ENCODE assay signal across 14 mouse cellular contexts in genomic region chrX:133683961-133684360, GRCm38 (mm10). TPM values are rescaled to one million over a fixed set of nuclear protein-coding genes. Genes with fewer than 3 reads are reported as not detected.
DNase-seq lines count a peak whose midpoint lies in the region; ATAC-seq and TF ChIP-seq lines count a peak whose summit lies in the region.
"Had no signal": no experiment of that assay in that cellular context is flagged by ENCODE, and none has a peak within 500 bp of the region (broad histone marks: within the 10 kb centered on the region; RNA-seq: fewer than 3 reads in every experiment).

No protein-coding gene starts in this region.

- H3K4me1 ChIP-seq in limb, embryonic 12.5 days (replicated peaks) = 0 out of 2 replicates have a peak, but pooled peaks cover 5% of the 10 kb centered on the region
- no peaks in the 10 kb centered on the region; the same call in 1 of the 2 replicates for H3K4me1 ChIP-seq in limb, embryonic 10.5 days
- no peaks in the 10 kb centered on the region; the same call in 1 of the 2 replicates for H3K4me1 ChIP-seq in forebrain, embryonic 14.5 days (ENCODE audit: control insufficient read depth, insufficient read depth, low read length)
- H3K4me1 ChIP-seq in limb, embryonic 14.5 days (ENCODE audit: control insufficient read depth, insufficient read depth, low read length) = 0 out of 2 replicates have a peak, but pooled peaks cover 4% of the 10 kb centered on the region
- no peaks in the 10 kb centered on the region for H3K4me1 ChIP-seq in neural tube, embryonic 15.5 days
- 0 out of 2 replicates have a peak, but pooled peaks cover 4% of the 10 kb centered on the region for H3K4me1 ChIP-seq in heart, embryonic 12.5 days (replicated peaks)
- H3K4me1 ChIP-seq: liver, embryonic 13.5 days had no signal

- WGBS in limb, embryonic 12.5 days = 41% methylated on average over 3 of the region's 3 CpGs
- 32% methylated on average over 3 of the region's 3 CpGs for WGBS in limb, embryonic 10.5 days
- WGBS in forebrain, embryonic 14.5 days = 40% methylated on average over 3 of the region's 3 CpGs
- WGBS in limb, embryonic 14.5 days = 46% methylated on average over 3 of the region's 3 CpGs
- 45% methylated on average over 3 of the region's 3 CpGs for WGBS in neural tube, embryonic 15.5 days
- 30% methylated on average over 3 of the region's 3 CpGs for WGBS in heart, embryonic 12.5 days

- TF ChIP-seq POLR2A in limb, embryonic 14.5 days (IDR thresholded peaks at IDR 0.05; ENCODE audit: borderline replicate concordance, extremely low read depth, insufficient read depth, insufficient read length) = no peak

- H3K9ac ChIP-seq in limb, embryonic 12.5 days (replicated peaks) = no peak overlapping the region
- H3K9ac ChIP-seq in forebrain, embryonic 14.5 days (ENCODE audit: low read length) = no peak overlapping the region
- no peak overlapping the region for H3K9ac ChIP-seq in limb, embryonic 14.5 days (ENCODE audit: low read depth, low read length, severe bottlenecking)
- no peak overlapping the region for H3K9ac ChIP-seq in neural tube, embryonic 15.5 days (replicated peaks)
- H3K9ac ChIP-seq in heart, embryonic 12.5 days = no peak overlapping the region
- H3K9ac ChIP-seq: liver, embryonic 13.5 days had no signal

- no peak overlapping the region for H3K4me3 ChIP-seq in limb, embryonic 12.5 days (replicated peaks)
- H3K4me3 ChIP-seq in limb, embryonic 10.5 days = no peak overlapping the region
- peak overlapping the region; percentile 53 for H3K4me3 ChIP-seq in forebrain, embryonic 14.5 days (ENCODE audit: low read depth, low read length)
- 0 out of 2 replicates have a peak overlapping the region, but pooled peaks have one; percentile 8 for H3K4me3 ChIP-seq in limb, embryonic 14.5 days (replicated peaks; ENCODE audit: low read length)
- peak overlapping the region; percentile 56 for H3K4me3 ChIP-seq in neural tube, embryonic 15.5 days (replicated peaks)
- no peak overlapping the region for H3K4me3 ChIP-seq in heart, embryonic 12.5 days
- H3K4me3 ChIP-seq: liver, embryonic 13.5 days had no signal

- no peaks in the 10 kb centered on the region for H3K9me3 ChIP-seq in limb, embryonic 12.5 days
- H3K9me3 ChIP-seq in limb, embryonic 10.5 days (replicated peaks) = no peaks in the 10 kb centered on the region
- no peaks in the 10 kb centered on the region for H3K9me3 ChIP-seq in forebrain, embryonic 14.5 days (replicated peaks; ENCODE audit: control insufficient read depth, low read length)
- H3K9me3 ChIP-seq in limb, embryonic 14.5 days (ENCODE audit: control insufficient read depth, low read length) = no peaks in the 10 kb centered on the region
- H3K9me3 ChIP-seq in neural tube, embryonic 15.5 days (replicated peaks) = no peaks in the 10 kb centered on the region
- no peaks in the 10 kb centered on the region for H3K9me3 ChIP-seq in heart, embryonic 12.5 days (replicated peaks)

- peak overlapping the region; percentile 17; the same call in 1 of the 2 replicates for H3K4me2 ChIP-seq in limb, embryonic 12.5 days
- H3K4me2 ChIP-seq in forebrain, embryonic 14.5 days (ENCODE audit: low read length) = peak overlapping the region; percentile 63
- H3K4me2 ChIP-seq in limb, embryonic 14.5 days (replicated peaks; ENCODE audit: low read depth, low read length, severe bottlenecking) = peak overlapping the region; percentile 67; the same call in 1 of the 2 replicates
- peak overlapping the region; percentile 79 for H3K4me2 ChIP-seq in neural tube, embryonic 15.5 days
- H3K4me2 ChIP-seq in heart, embryonic 12.5 days = no peak overlapping the region
- H3K4me2 ChIP-seq: liver, embryonic 13.5 days had no signal

- ATAC-seq in limb, embryonic 12.5 days (ENCODE audit: insufficient number of reproducible peaks, insufficient read depth, low FRiP score, low TSS enrichment, low read depth) = no peak
- no peak for ATAC-seq in forebrain, embryonic 14.5 days
- no peak for ATAC-seq in limb, embryonic 14.5 days (ENCODE audit: low FRiP score, low read depth)
- no peak for ATAC-seq in neural tube, embryonic 15.5 days (ENCODE audit: low FRiP score)
- ATAC-seq in heart, embryonic 12.5 days (ENCODE audit: insufficient number of reproducible peaks, low FRiP score) = no peak

- peaks cover 75% of the 10 kb centered on the region for H3K27me3 ChIP-seq in limb, embryonic 12.5 days
- H3K27me3 ChIP-seq in limb, embryonic 10.5 days (ENCODE audit: low read depth, poor library complexity, severe bottlenecking) = peaks cover 85% of the 10 kb centered on the region
- H3K27me3 ChIP-seq in forebrain, embryonic 14.5 days (replicated peaks; ENCODE audit: control insufficient read depth, insufficient read depth, low read length) = no peaks in the 10 kb centered on the region
- peaks cover 7% of the 10 kb centered on the region for H3K27me3 ChIP-seq in limb, embryonic 14.5 days (ENCODE audit: control insufficient read depth, insufficient read depth, low read length)
- no peaks in the 10 kb centered on the region for H3K27me3 ChIP-seq in neural tube, embryonic 15.5 days (replicated peaks)
- peaks cover 62% of the 10 kb centered on the region for H3K27me3 ChIP-seq in heart, embryonic 12.5 days (replicated peaks)

- no peaks in the 10 kb centered on the region for H3K36me3 ChIP-seq in limb, embryonic 12.5 days
- H3K36me3 ChIP-seq in limb, embryonic 10.5 days = no peaks in the 10 kb centered on the region
- H3K36me3 ChIP-seq in forebrain, embryonic 14.5 days (ENCODE audit: control insufficient read depth, insufficient read depth, low read length) = no peaks in the 10 kb centered on the region
- H3K36me3 ChIP-seq in limb, embryonic 14.5 days (ENCODE audit: control insufficient read depth, insufficient read depth, low read length) = no peaks in the 10 kb centered on the region
- H3K36me3 ChIP-seq in neural tube, embryonic 15.5 days = no peaks in the 10 kb centered on the region
- no peaks in the 10 kb centered on the region for H3K36me3 ChIP-seq in heart, embryonic 12.5 days
- H3K36me3 ChIP-seq: liver, embryonic 13.5 days had no signal

- DNase-seq in limb, embryonic 10.5 days (ENCODE audit: low spot score) = no peak
- no peak for DNase-seq in forebrain, embryonic 14.5 days (ENCODE audit: low spot score)
- no peak for DNase-seq in limb, embryonic 14.5 days (ENCODE audit: low spot score)
- DNase-seq in layer of hippocampus, adult 8-10 months (ENCODE audit: low spot score in 2 of 2) = no peak
- no peak for DNase-seq in adrenal gland, postnatal 4 days (ENCODE audit: low spot score in 2 of 2)
- DNase-seq: adrenal gland, adult 8-10 months; B cell, adult 2 months; cerebellum, adult 11-12 months; kidney, adult 8-10 months; liver, embryonic 13.5 days; lung, postnatal 4 days had no signal

- no peak overlapping the region for H3K27ac ChIP-seq in limb, embryonic 12.5 days
- no peak overlapping the region for H3K27ac ChIP-seq in limb, embryonic 10.5 days
- H3K27ac ChIP-seq in forebrain, embryonic 14.5 days (ENCODE audit: low read depth, low read length) = no peak overlapping the region
- H3K27ac ChIP-seq in limb, embryonic 14.5 days (replicated peaks; ENCODE audit: low read depth, low read length) = no peak overlapping the region
- no peak overlapping the region for H3K27ac ChIP-seq in neural tube, embryonic 15.5 days (replicated peaks)
- H3K27ac ChIP-seq in heart, embryonic 12.5 days (ENCODE audit: poor library complexity, severe bottlenecking) = no peak overlapping the region
- H3K27ac ChIP-seq: liver, embryonic 13.5 days had no signal

RNA-seq across cellular contexts. Expression of gene Pcdh19, which starts 4.8 kb away (rescaled TPM):
- 3.5 and 5.2 TPM in 2 replicates for polyA plus RNA-seq in limb, embryonic 12.5 days (2016; fragmentation: Nextera tagmentation; extraction: Ambion mirVana)
- 3.1 and 4.0 TPM in 2 replicates for polyA plus RNA-seq in limb, embryonic 10.5 days (2016; fragmentation: Nextera tagmentation; extraction: Ambion mirVana)
- 12.4 and 14.6 TPM in 2 replicates for polyA plus RNA-seq in forebrain, embryonic 14.5 days (2014; fragmentation: Nextera tagmentation; extraction: Ambion mirVana)
- 5.0 and 5.7 TPM in 2 replicates for polyA plus RNA-seq in limb, embryonic 14.5 days (2012; rRNA removed)
- polyA plus RNA-seq in limb, embryonic 14.5 days (2014; fragmentation: Nextera tagmentation; extraction: Ambion mirVana) = 7.6 and 10.7 TPM in 2 replicates
- polyA plus RNA-seq in neural tube, embryonic 15.5 days (2015; fragmentation: Nextera tagmentation; extraction: Ambion mirVana) = 12.3 and 16.1 TPM in 2 replicates
- polyA plus RNA-seq in heart, embryonic 12.5 days (2016; fragmentation: Nextera tagmentation; extraction: Ambion mirVana) = 0.17 and 0.20 TPM in 2 replicates
- total RNA-seq in layer of hippocampus, adult 8-10 months (2022) = 10 to 100 TPM; 62.5 to 82.1 (median 71.9) TPM
- 1 to 10 TPM; 5.8 to 6.8 TPM for total RNA-seq in adrenal gland, postnatal 4 days (2021)

Comparison
In these comparisons a context has a peak if more than half of its experiments do, and no peak if none do; other contexts are left out.
1. H3K4me3 ChIP-seq: peak in forebrain, embryonic 14.5 days (single experiment), limb, embryonic 14.5 days (single experiment) and neural tube, embryonic 15.5 days (single experiment); none in limb, embryonic 12.5 days (single experiment), limb, embryonic 10.5 days (single experiment) and heart, embryonic 12.5 days (single experiment).